Mouse (Mus musculus) C2C12 (cell line): ENCODE measurements at regions not wholly inside any gene's neighbourhood (a gene's known extent, or its start where the extent isn't known, plus 50 kb on each side); places are given as distances from the start of the nearest gene placed in this dataset.

Experiments
- H3K27me3 ChIP-seq: one replicate; pipeline ENCODE4 v1.6.1; 2011; ENCODE audit not compliant: control insufficient read depth, insufficient read depth, insufficient read length
- H3K36me3 ChIP-seq: one replicate; pipeline ENCODE4 v1.6.1; 2011; ENCODE audit not compliant: control insufficient read depth, insufficient read depth
- H3K4me3 ChIP-seq: one replicate; pipeline ENCODE4 v1.5.1; 2011; ENCODE audit warnings: mild to moderate bottlenecking, control low read depth; ENCODE audit not compliant: poor library complexity, insufficient read depth, severe bottlenecking
- H3K79me2 ChIP-seq: one replicate; pipeline ENCODE4 v1.6.1; 2011; ENCODE audit not compliant: control insufficient read depth, insufficient read depth
- H3K79me3 ChIP-seq: one replicate; pipeline ENCODE4 v1.6.1; 2011; ENCODE audit warnings: low read depth, control low read depth
- H3ac ChIP-seq: one replicate; pipeline ENCODE3; 2011; ENCODE audit warnings: low read depth; ENCODE audit not compliant: control insufficient read depth, insufficient read length
- CEBPB ChIP-seq: IDR thresholded peaks from one replicate; pipeline ENCODE4 v1.6.1; 2011; ENCODE audit warnings: low read depth, mild to moderate bottlenecking, control low read depth, moderate library complexity
- CTCF ChIP-seq: IDR thresholded peaks from one replicate; pipeline ENCODE4 v1.5.1; 2011; ENCODE audit not compliant: control insufficient read depth, insufficient read depth, insufficient read length
- FOSL1 ChIP-seq: IDR thresholded peaks from one replicate; pipeline ENCODE4 v1.8.0; 2011; ENCODE audit warnings: mild to moderate bottlenecking, low read length; ENCODE audit not compliant: poor library complexity, insufficient read depth, severe bottlenecking
- MAX ChIP-seq: IDR thresholded peaks from one replicate; pipeline ENCODE4 v1.6.1; 2011; ENCODE audit warnings: mild to moderate bottlenecking, control low read depth
- MYOD1 ChIP-seq: IDR thresholded peaks from one replicate; pipeline ENCODE4 v1.6.1; 2011; ENCODE audit warnings: low read depth; ENCODE audit not compliant: control insufficient read depth, insufficient read length
- MYOG ChIP-seq: IDR thresholded peaks from one replicate; pipeline ENCODE4 v1.6.1; 2011; ENCODE audit not compliant: control insufficient read depth, insufficient read length; ENCODE audit errors: extremely low read depth
- USF1 ChIP-seq: IDR thresholded peaks from one replicate; pipeline ENCODE4 v1.6.1; 2011; ENCODE audit warnings: low read depth, mild to moderate bottlenecking, control low read depth, moderate library complexity

GRCm38 (mm10) chr17:9279481-9279880 lies 142.4 kb upstream of the Gm17728 start:
- Histone ChIP-seq H3K79me2 (no peaks in the 10 kb centered on the region), H3ac (no peak overlapping the region), H3K27me3 (no peaks in the 10 kb centered on the region), H3K36me3 (no peaks in the 10 kb centered on the region), H3K79me3 (no peaks in the 10 kb centered on the region), H3K4me3 (no peak overlapping the region)
- TF ChIP-seq MYOG: no peak
- TF ChIP-seq CTCF: no peak
- no peak for TF ChIP-seq MAX
- no peak for TF ChIP-seq MYOD1

GRCm38 (mm10) chr17:9281891-9282290 lies 140.0 kb upstream of the Gm17728 start:
- H3K4me3 ChIP-seq: no peak overlapping the region
- H3K79me2 ChIP-seq: no peaks in the 10 kb centered on the region
- no peaks in the 10 kb centered on the region for H3K79me3 ChIP-seq
- no peaks in the 10 kb centered on the region for H3K36me3 ChIP-seq
- no peaks in the 10 kb centered on the region for H3K27me3 ChIP-seq
- H3ac ChIP-seq: no peak overlapping the region
- TF ChIP-seq MYOD1 (no peak), FOSL1 (no peak), MAX (no peak), USF1 (no peak), CEBPB (no peak), MYOG (no peak), CTCF (no peak)

- Histone ChIP-seq H3K4me3 (no peak overlapping the region), H3K27me3 (no peaks in the 10 kb centered on the region), H3ac (no peak overlapping the region), H3K79me3 (no peaks in the 10 kb centered on the region), H3K79me2 (no peaks in the 10 kb centered on the region), H3K36me3 (no peaks in the 10 kb centered on the region)
- no peak for TF ChIP-seq MYOD1
- no peak for TF ChIP-seq MYOG
- no peak for TF ChIP-seq MAX
- TF ChIP-seq CEBPB: no peak
- no peak for TF ChIP-seq FOSL1
- no peak for TF ChIP-seq USF1
- TF ChIP-seq CTCF: no peak
Measured at GRCm38 (mm10) chr17:9282333-9283176, 139.3 kb upstream of the Gm17728 start.

- H3K36me3 ChIP-seq: no peaks in the 10 kb centered on the region
- no peaks in the 10 kb centered on the region for H3K27me3 ChIP-seq
- no peaks in the 10 kb centered on the region for H3K79me2 ChIP-seq
- TF ChIP-seq CEBPB (no peak), MYOD1 (no peak), MAX (no peak), MYOG (no peak), FOSL1 (no peak), USF1 (no peak), CTCF (no peak)
- no peaks in the 10 kb centered on the region for H3K79me3 ChIP-seq
- no peak overlapping the region for H3ac ChIP-seq
- no peak overlapping the region for H3K4me3 ChIP-seq
Measured at GRCm38 (mm10) chr17:9286431-9286830, 135.4 kb upstream of the Gm17728 start.

GRCm38 (mm10) chr17:9286834-9287233 lies 135.0 kb upstream of the Gm17728 start:
- H3K36me3 ChIP-seq: no peaks in the 10 kb centered on the region
- H3K79me3 ChIP-seq: no peaks in the 10 kb centered on the region
- TF ChIP-seq MAX: no peak
- TF ChIP-seq USF1: no peak
- TF ChIP-seq CTCF: no peak
- TF ChIP-seq FOSL1: no peak
- TF ChIP-seq CEBPB: no peak
- no peak for TF ChIP-seq MYOD1
- TF ChIP-seq MYOG: no peak
- no peak overlapping the region for H3ac ChIP-seq
- H3K4me3 ChIP-seq: no peak overlapping the region
- no peaks in the 10 kb centered on the region for H3K27me3 ChIP-seq
- H3K79me2 ChIP-seq: no peaks in the 10 kb centered on the region

GRCm38 (mm10) chr17:9287682-9288081 lies 134.2 kb upstream of the Gm17728 start:
- Histone ChIP-seq H3K27me3 (no peaks in the 10 kb centered on the region), H3K79me2 (no peaks in the 10 kb centered on the region), H3ac (no peak overlapping the region), H3K79me3 (no peaks in the 10 kb centered on the region), H3K4me3 (no peak overlapping the region), H3K36me3 (no peaks in the 10 kb centered on the region)
- no peak for TF ChIP-seq FOSL1
- TF ChIP-seq USF1: no peak
- TF ChIP-seq CEBPB: no peak
- no peak for TF ChIP-seq CTCF
- no peak for TF ChIP-seq MYOG
- TF ChIP-seq MAX: no peak
- TF ChIP-seq MYOD1: no peak
